Mouse (Mus musculus) liver, adult 2 months (tissue): Measurements from ENCODE around the gene Card11. TPM values are rescaled to one million over a fixed set of nuclear protein-coding genes. Genes with fewer than 3 reads are reported as not detected.

Experiments
- DNase-seq: peaks from one replicate; pipeline ENCODE4 v3.0.0-alpha.2; 2011; ENCODE audit warnings: low read depth, low spot score; ENCODE audit errors: extremely low read depth
- H3K27ac ChIP-seq: fragments of 200-500 bp; replicated peaks from 2 replicates; pipeline ENCODE4 v1.5.1; 2012; ENCODE audit warnings: low read depth, mild to moderate bottlenecking, control low read depth, inconsistent platforms, low read length; ENCODE audit not compliant: insufficient read depth
- H3K27me3 ChIP-seq: fragments of 200-500 bp; 2 replicates; pipeline ENCODE4 v1.6.1; 2012; ENCODE audit warnings: mild to moderate bottlenecking, moderate library complexity, low read length, inconsistent platforms; ENCODE audit not compliant: control insufficient read depth, insufficient read depth
- H3K36me3 ChIP-seq: fragments of 200-500 bp; 2 replicates; pipeline ENCODE4 v1.6.1; 2012; ENCODE audit warnings: low read length, inconsistent platforms; ENCODE audit not compliant: control insufficient read depth, insufficient read depth
- H3K4me1 ChIP-seq: fragments of 200-500 bp; 2 replicates; pipeline ENCODE4 v1.6.1; 2011; ENCODE audit warnings: low read length; ENCODE audit not compliant: control insufficient read depth, insufficient read depth
- H3K4me3 ChIP-seq: fragments of 200-500 bp; 2 replicates; pipeline ENCODE4 v1.5.1; 2011; ENCODE audit warnings: low read depth, mild to moderate bottlenecking, control low read depth, low read length, moderate library complexity; ENCODE audit not compliant: insufficient read depth
- H3K79me2 ChIP-seq: fragments of 200-500 bp; 2 replicates; pipeline ENCODE4 v1.6.1; 2012; ENCODE audit warnings: inconsistent platforms, mild to moderate bottlenecking, low read length, moderate library complexity; ENCODE audit not compliant: control insufficient read depth, insufficient read depth
- H3K9ac ChIP-seq: fragments of 200-500 bp; 2 replicates; pipeline ENCODE4 v1.6.1; 2012; ENCODE audit warnings: low read depth, mild to moderate bottlenecking, control low read depth, inconsistent platforms, low read length
- CTCF ChIP-seq: fragments of 200-500 bp; IDR thresholded peaks from 2 replicates; pipeline ENCODE4 v1.5.1; 2011; ENCODE audit warnings: low read depth, low read length, control low read depth
- POLR2A ChIP-seq: fragments of 200-500 bp; IDR thresholded peaks from 2 replicates; pipeline ENCODE4 v1.6.1; 2011; ENCODE audit warnings: low read length, control low read depth; ENCODE audit not compliant: insufficient read depth; ENCODE audit errors: extremely low read depth
- WGBS: fragments of 180-500 bp; shearing (Covaris S2); methylation state at CpG from one replicate; pipeline ENCODE4 v1.1.7; 2018; 5-methylcytosine and 5-hydroxymethylcytosine counted together
- polyA plus RNA-seq: library from polyadenylated mRNA; depleted of rRNA; stranded (reverse); fragments of >200 nt; gene quantifications from 2 replicates; pipeline ENCODE4 v1.2.3, GENCODE M21; 2012
- total RNA-seq: library from RNA; depleted of rRNA; stranded (reverse); fragments of >200 nt; gene quantifications from 2 replicates; pipeline ENCODE4 v1.2.3, GENCODE M21; 2014

Gene Card11
- total and polyA plus RNA-seq, 2 experiments, result 0.09 to 0.71 TPM

GRCm38 (mm10) chr5:140931523-140932229 is 68.7 kb downstream of the Card11 start:
- TF ChIP-seq POLR2A, result no peak
- no peak for TF ChIP-seq CTCF
- Histone ChIP-seq H3K27me3 (no peaks in the 10 kb centered on the region), H3K9ac (no peak overlapping the region), H3K4me1 (no peaks in the 10 kb centered on the region), H3K27ac (no peak overlapping the region), H3K79me2 (no peaks in the 10 kb centered on the region), H3K4me3 (no peak overlapping the region), H3K36me3 (no peaks in the 10 kb centered on the region)
- DNase-seq, result no peak
- 60% methylated on average over 5 of the region's 5 CpGs for WGBS

GRCm38 (mm10) chr5:140918519-140918918 is 81.9 kb downstream of the Card11 start:
- WGBS, result 27% methylated on average over 1 of the region's 1 CpGs
- no peak overlapping the region for H3K4me3 ChIP-seq
- H3K4me1 ChIP-seq, result peaks cover 5% of the 10 kb centered on the region; the same call in 1 of the 2 replicates
- DNase-seq, result peak; percentile 95
- H3K27me3 ChIP-seq, result no peaks in the 10 kb centered on the region
- no peaks in the 10 kb centered on the region for H3K79me2 ChIP-seq
- TF ChIP-seq CTCF, result no peak
- TF ChIP-seq POLR2A, result no peak
- no peaks in the 10 kb centered on the region for H3K36me3 ChIP-seq
- no peak overlapping the region for H3K9ac ChIP-seq
- H3K27ac ChIP-seq, result no peak overlapping the region

GRCm38 (mm10) chr5:140917807-140918206 is 82.6 kb downstream of the Card11 start:
- 97% methylated on average over 1 of the region's 1 CpGs for WGBS
- Histone ChIP-seq H3K4me3 (no peak overlapping the region), H3K79me2 (no peaks in the 10 kb centered on the region), H3K4me1 (peaks cover 5% of the 10 kb centered on the region; the same call in 1 of the 2 replicates), H3K27me3 (no peaks in the 10 kb centered on the region), H3K27ac (no peak overlapping the region), H3K36me3 (no peaks in the 10 kb centered on the region), H3K9ac (no peak overlapping the region)
- no peak for TF ChIP-seq CTCF
- no peak for TF ChIP-seq POLR2A
- DNase-seq, result no peak

GRCm38 (mm10) chr5:140910841-140911240 is 89.5 kb downstream of the Card11 start:
- Histone ChIP-seq H3K4me1 (no peaks in the 10 kb centered on the region), H3K27me3 (no peaks in the 10 kb centered on the region), H3K4me3 (no peak overlapping the region), H3K27ac (no peak overlapping the region), H3K9ac (no peak overlapping the region), H3K36me3 (no peaks in the 10 kb centered on the region), H3K79me2 (no peaks in the 10 kb centered on the region)
- DNase-seq, result no peak
- 95% methylated on average over 5 of the region's 5 CpGs for WGBS
- no peak for TF ChIP-seq CTCF
- no peak for TF ChIP-seq POLR2A

GRCm38 (mm10) chr5:140900866-140901265 is 99.5 kb downstream of the Card11 start:
- H3K4me1 ChIP-seq, result no peaks in the 10 kb centered on the region
- no peak overlapping the region for H3K9ac ChIP-seq
- no peak for DNase-seq
- H3K4me3 ChIP-seq, result no peak overlapping the region
- H3K27ac ChIP-seq, result no peak overlapping the region
- H3K79me2 ChIP-seq, result no peaks in the 10 kb centered on the region
- H3K36me3 ChIP-seq, result no peaks in the 10 kb centered on the region
- H3K27me3 ChIP-seq, result no peaks in the 10 kb centered on the region
- 78% methylated on average over 13 of the region's 13 CpGs for WGBS
- TF ChIP-seq POLR2A, result no peak
- TF ChIP-seq CTCF, result 0 out of 2 replicates have a peak, but pooled peaks have one; percentile 7

- Histone ChIP-seq H3K36me3 (no peaks in the 10 kb centered on the region), H3K4me1 (no peaks in the 10 kb centered on the region), H3K4me3 (no peak overlapping the region), H3K79me2 (no peaks in the 10 kb centered on the region), H3K27ac (no peak overlapping the region), H3K9ac (no peak overlapping the region), H3K27me3 (no peaks in the 10 kb centered on the region)
- no peak for DNase-seq
- TF ChIP-seq POLR2A (no peak), CTCF (peak; percentile 30; the same call in 1 of the 2 replicates)
- 44% methylated on average over 10 of the region's 10 CpGs for WGBS
Measured at GRCm38 (mm10) chr5:140891080-140891479, 109.3 kb downstream of the Card11 start.
